Mouse (Mus musculus) cerebellum, postnatal 25 days (tissue): ENCODE results near the gene Optn.

Experiments
- DNase-seq, 2 experiments: peaks; one replicate each; pipeline ENCODE4 v3.0.0; 2021; ENCODE audit warnings: mixed read lengths in 2 of 2

The Optn gene

DNA sequence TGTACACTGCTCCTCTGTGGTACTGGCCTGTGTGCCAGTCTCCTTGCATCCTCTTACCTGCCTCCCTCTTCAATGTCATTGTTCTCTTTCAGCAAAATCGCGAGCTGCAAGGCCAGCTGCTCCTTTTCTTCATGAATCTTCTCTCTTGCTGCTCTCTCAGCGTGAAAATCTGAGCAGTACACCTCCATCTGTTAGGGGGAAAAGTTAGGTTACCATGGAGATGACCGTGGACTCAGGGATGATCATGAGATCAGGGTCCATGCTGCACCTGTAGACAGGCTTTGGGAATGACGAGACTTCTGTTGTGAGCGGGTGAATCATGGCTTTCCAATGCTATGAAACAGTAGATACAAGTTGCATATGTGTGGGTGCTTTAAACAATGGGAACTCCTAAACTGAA lies 36.8 kb downstream of the Optn start:
- no peak for DNase-seq

DNA sequence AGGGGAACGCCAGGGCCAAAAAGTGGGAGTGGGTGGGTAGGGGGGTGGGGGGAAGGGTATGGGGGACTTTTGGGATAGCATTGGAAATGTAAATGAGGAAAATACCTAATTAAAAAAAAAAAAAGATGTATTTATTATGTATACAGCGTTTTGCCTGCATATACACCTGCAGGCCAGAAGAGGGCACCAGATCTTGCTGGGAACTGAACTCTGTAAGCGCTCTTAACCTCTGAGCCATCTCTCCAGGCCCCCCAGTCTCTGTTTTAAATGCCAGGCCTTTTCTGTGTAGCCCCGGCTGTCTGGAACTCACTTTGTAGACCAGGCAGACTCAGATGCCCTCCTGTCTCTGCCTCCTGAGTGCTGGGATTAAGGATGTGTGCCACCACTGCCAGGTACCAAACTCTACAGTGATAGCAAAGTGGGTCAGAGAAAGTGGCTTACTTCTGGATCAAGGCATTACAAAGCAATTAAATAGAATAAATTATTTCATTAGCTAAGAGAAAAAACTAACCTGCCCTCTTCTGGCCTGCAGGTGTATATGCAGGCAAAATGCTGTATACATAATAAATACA lies 38.6 kb downstream of the Optn start:
- no peak for DNase-seq

DNA sequence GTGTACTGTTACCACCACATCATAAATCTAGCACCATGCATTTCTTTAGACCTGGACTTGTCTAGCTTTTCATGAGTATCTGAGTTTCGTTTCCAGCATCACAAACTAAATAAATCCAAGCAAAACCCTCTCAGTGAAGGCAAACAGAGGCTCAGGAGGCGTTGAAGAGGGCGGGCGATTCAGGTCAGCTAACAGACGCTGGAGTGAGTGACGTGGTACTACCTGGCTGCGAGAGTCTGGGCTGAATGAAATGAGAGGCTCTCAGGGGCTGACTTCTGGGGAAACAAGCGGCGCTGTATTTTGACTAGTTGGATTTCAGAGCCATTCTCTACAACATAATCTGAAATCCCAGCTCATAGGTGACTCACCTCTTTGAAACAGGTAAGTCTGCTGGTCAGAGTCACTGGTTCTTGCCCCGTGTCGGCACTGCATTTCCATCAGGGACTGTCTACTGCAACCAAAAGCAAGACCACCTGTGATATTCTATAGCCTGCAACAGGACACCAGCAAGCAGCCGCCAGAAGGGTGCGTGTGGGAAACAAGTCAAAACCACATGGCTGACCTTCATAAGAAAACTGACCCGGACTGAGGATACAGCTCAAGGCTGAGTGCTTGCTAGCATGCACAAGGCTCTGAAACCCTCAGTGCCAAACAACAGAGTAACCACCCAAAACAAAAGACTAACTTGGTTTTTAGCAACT lies 40.0 kb downstream of the Optn start:
- no peak for DNase-seq

GRCm38 (mm10) chr2:5023275-5023674 lies 40.6 kb downstream of the Optn start:
- no peak for DNase-seq

GRCm38 (mm10) chr2:5019708-5020107 lies 44.1 kb downstream of the Optn start:
- DNase-seq = no peak

DNA sequence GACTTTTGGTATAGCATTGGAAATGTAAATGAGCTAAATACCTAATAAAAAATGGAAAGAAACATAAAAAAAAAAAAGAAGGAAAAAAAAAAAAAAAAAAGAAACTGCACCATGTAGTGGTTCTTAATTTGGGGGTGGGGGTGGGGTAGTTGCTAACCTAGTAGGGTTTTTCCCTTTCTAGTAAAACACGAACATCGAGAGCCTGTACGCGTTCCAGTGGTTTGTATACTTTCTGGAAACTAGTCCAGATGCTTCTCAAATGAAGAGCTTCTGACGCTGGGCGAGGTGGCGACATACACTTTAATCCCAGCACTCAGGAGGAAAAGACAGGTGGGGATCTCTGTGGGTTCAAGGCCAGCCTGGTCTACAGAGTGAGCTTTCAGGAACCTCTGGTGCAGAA lies 46.9 kb downstream of the Optn start:
- DNase-seq = no peak

DNA sequence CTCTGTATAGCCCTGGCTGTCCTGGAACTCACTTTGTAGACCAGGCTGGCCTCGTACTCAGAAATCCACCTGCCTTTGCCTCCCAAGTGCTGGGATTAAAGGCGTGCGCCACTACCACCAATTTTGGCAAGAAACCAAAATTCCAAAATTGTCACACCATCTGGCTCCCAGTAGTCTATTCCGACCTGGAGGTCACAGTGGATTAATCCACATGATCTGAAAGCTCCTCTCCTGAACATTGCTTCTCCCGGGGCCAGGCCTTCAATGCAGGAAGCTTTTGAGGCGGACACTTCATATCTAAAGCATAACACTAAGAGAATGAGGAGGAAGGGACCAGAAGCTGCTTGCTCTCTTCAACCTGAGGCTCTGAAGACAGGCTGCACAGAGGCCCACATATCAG lies 48.3 kb downstream of the Optn start:
- DNase-seq = no peak

GRCm38 (mm10) chr2:5014616-5015015 lies 49.2 kb downstream of the Optn start:
- DNase-seq = no peak

DNA sequence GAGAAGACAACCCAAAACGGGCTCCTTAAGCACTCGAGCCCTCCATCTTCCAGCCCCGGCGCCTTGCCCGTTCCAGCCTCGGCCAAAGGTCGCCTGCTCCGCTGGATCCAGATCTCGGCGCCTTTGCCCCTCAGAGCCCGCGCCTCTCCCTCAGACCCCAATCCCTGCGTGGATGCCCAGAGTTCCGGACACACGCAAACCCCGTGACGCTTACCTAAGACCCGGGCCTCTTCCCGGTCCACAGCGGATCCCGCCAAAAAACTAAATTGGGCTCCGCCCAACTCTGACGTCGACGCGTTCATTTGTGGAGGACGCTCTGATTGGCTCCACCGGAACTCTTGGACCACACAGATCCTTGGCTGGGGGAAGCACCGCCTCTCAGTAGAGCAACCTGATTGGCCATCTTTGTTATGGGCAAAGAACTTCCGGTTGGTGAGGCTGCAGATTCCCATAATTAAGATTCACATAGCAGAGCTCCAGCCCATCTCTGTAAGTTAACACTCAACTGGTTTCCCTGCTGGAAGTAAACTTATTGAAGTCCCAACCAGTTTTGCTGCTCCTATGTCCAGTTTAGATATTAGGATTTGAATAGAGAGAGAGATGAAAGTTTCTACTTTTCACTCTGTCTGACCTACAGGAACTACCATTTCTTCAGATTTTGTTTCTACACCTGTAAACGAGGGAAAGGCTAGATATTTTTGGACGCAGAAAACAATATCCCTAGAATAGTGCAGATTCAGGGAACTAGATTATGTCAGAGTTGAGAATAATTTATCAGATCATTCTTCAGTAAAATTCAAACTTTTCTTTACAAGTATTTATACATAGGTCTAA lies 51.1 kb downstream of the Optn start, which contains the start of gene Mcm10:
Gene Mcm10 (minus strand): TSS at position 301 of the 834 bp plus-strand sequence.
- peak; percentile 89 to 92 for DNase-seq

DNA sequence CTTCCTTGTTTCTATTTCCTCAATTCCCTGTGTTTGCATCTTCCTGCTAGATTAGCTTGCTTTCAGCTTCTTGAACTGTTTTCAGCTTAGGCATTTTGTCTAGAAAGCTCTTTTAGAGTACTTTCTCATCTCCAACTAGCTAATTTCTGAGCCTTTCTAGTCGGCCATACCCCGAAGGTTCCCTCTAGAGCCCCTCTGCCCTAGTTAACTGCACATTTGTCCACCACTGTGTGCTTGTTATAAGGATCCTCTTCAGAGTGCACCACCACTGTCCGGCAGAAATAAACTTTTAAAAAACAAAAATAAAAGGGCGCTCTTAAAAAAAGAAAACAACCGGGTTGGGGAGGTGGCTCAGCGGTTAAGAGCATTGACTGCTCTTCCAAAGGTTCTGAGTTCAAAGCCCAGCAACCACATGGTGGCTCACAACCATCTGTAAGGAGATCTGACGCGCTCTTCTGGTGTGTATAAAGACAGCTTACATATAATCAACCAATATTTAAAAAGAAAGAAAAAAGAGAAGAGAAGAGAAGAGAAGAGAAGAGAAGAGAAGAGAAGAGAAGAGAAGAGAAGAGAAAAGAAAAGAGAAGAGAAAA lies 51.9 kb downstream of the Optn start:
- DNase-seq = no peak

DNA sequence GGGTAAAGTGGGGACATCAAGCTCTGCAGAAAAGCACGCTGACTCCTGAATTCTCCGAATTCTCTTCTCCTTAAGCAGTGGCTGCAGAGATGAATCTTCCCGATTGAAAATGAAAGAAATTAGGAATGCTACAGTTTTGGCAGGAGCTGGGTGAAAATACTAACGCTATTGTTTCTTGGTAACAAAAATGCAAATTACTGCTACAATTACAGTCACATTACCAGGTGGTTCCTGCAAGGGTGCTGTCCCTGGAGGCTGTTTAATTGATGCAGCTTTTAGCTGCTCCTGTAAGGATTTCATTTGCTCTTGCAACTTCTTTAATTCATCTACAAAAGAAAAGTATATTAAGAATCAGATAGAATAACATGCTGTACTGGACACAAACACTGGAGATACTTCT lies 56.7 kb downstream of the Optn start:
- no peak for DNase-seq

GRCm38 (mm10) chr2:5001266-5001665 lies 62.6 kb downstream of the Optn start:
- DNase-seq = no peak

DNA sequence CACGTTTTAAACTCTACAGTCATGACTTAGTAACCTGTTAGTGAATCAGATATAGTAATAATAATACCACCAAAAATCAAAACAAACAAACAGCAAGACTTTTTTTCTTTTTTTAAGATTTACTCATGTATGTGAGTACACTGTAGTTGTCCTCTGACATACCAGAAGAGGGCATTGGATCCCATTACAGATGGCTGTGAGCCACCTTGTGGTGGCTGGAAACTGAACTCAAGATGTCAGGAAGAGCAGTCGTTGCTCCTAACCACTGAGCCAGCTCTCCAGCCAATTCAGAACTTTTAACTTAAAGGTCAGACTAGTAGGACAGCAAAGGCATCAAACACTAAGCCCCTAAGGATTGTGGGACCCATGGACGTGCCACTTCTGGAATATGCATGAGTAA lies 64.9 kb downstream of the Optn start:
- no peak for DNase-seq

DNA sequence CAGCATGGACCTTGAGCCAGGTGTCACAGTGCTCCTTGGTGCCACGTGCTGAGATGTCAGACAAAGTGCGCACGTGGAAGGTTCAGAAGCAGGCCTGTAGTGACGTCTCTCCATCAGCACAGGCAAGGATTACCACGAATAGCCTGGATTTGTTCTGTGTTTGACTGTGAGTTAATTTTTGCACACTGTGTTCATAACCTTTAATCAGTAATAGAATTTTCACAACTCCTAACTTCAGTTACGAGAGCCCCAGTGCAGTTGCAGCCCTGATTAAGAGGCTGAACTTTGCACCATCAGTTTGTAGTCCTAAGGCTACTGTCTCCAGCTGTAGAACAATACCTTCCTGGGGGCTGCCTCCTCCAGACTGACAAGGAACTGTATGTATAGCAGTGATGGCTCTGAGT lies 67.4 kb downstream of the Optn start:
- DNase-seq = no peak

DNA sequence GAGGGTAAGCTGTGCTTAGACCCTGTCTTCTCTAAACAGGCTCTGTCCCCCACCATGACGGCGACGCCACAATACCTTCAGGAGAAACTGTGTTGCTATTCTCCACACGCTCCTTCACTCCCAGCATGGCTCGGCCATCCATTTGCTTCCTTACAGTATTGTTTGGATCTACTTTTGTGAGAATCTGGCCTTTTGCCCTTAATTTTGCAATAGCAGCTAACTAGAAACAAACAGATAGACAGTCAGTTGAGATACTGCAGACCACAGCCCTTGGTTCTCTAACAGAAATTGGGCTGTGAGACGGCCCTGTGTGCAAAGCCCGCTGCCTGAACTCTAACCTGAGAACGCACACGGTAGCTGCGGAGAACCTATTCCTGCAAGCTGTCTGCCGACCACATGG lies 68.2 kb downstream of the Optn start:
- no peak for DNase-seq

DNA sequence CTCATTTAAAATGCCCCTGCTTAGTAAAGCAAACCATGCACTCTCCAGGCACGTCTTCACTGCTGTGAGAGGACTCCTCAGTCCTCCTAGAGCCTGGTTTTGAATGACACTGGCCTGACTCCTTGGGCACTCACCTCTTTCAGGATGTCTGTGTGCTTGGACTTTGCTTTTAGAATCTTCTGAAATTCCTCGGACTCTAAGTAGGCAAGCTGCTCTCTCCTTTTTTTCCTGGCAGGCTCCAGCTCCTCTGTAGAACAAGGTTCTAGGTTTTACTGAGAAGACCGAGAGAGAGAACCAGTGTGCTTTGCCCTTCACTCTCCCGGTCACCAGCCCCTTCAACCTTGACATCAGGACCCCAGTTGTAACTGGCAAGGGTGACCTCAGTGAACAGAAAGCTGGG lies 69.4 kb downstream of the Optn start:
- DNase-seq = no peak

DNA sequence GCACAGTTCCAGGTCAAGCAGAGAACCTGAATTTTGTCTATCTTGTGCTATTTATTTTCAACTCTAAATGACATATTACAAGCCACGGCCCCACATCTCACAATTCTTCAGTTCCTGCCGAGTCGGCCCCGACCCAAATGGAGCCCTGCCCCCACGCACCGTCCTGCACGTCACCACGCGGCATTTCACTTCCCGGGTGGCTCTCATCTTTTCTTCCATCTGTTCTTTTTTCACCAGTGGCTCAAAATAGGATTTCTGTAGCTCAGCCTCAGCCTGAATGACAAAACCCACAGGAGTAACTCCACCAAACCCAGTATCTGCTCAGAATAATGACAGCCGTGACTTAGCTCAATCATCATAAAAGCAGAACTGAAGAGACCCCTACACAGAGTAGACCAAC lies 70.3 kb downstream of the Optn start:
- peak in 1 of 2 experiments; percentile 15 for DNase-seq

- no peak for DNase-seq
These were observed 74.9 kb downstream of the Optn start for GRCm38 (mm10) chr2:4988826-4989424.

DNA sequence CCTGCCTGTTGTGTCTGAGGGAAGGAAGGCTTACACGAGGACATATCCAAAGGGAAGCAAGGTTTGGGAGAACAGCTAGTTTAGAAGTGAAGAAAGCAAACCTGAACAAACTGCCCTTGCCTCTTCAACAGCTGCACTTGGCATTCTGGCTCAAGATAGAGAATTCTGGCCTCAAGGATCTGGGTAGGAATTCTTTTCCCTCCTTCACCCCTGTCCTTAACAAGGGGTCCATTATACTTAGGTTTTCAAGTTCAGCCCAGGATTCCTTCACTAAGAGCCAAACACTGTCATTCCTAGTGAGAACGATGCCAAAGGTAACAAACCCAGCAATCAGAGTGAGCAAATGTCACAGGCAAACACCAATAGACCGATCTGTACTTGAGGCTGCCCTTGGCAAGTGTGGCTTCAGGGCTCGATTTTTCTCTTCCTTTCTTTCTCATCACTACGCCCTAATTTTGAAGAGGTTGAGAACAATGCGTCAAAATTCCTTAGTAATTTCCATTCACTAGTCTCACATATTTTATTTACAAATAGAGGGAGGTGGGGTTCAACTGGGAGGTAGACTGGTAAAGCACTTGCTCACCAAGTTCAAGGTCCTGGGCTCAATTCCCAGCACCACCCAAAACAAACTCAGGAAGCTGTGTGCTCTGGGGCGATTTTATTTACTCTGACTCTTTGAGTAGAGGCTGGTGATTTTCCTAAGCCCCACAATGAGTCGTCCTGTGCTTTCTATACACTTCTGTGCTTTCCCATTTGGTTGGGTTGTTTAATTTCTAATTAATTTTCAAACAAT lies 76.3 kb downstream of the Optn start:
- DNase-seq = no peak

DNA sequence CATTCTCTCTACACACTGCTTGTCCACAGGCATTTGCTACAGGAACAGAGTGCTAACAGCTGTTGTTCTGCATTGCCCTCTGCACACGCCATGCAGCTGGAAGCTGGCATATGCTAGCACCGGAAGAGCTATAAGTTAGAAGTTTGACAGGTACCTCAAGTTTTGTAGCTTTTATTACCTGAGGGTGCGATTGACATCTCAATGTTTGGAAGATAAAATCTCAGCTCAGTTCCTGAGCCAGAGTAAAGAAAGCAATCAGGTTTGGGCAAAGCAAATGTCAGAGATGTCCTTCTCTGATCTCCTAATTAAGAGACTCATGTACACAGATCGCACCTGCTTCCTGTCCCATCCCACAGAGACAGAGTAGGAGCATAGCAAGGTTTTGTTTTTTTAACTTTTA lies 77.1 kb downstream of the Optn start:
- no peak for DNase-seq

- DNase-seq = no peak
These were observed 78.9 kb downstream of the Optn start for GRCm38 (mm10) chr2:4985000-4985399.

DNA sequence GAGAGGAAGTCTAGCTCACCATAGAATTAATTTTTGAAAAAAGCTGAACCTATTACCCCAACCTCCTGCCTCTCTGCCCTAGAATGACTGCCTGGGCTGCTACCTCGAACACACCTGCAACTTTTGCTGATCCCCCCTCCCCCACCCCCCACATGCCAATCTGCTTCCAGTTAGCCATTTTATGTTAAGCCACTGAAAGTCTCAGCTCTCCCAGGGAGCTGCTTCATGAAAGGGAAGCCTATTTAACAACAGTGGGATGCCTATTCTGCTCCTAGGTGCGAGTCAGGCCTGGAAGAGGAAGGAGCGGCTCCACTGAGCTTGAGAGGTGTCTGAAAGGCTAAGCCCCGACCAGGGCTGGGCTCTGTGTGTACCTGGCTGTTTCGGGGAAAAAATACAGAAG lies 79.9 kb downstream of the Optn start:
- no peak for DNase-seq
